18 mouse cellular contexts compared by ENCODE assay signal in genomic region chr9:62537941-62538340, GRCm38 (mm10). TPM values are rescaled to one million over a fixed set of nuclear protein-coding genes. Genes with fewer than 3 reads are reported as not detected.
A peak's percentile ranks its signal among the peaks of the same experiment; 100 is the strongest.
DNase-seq lines count a peak whose midpoint lies in the region; ATAC-seq and TF ChIP-seq lines count a peak whose summit lies in the region.
"Had no signal": no experiment of that assay in that cellular context is flagged by ENCODE, and none has a peak within 500 bp of the region (broad histone marks: within the 10 kb centered on the region; RNA-seq: fewer than 3 reads in every experiment).

No protein-coding gene starts in this region.

- H3K4me2 ChIP-seq in forebrain, postnatal 0 days (ENCODE audit: low read depth), result 0 out of 2 replicates have a peak overlapping the region, but pooled peaks have one; percentile 93
- H3K4me2 ChIP-seq in forebrain, embryonic 15.5 days (replicated peaks), result no peak overlapping the region
- 0 out of 2 replicates have a peak overlapping the region, but pooled peaks have one; percentile 94 for H3K4me2 ChIP-seq in lung, embryonic 15.5 days
- H3K4me2 ChIP-seq: liver, embryonic 12.5 days had no signal

- no peak for DNase-seq in forebrain, postnatal 0 days
- DNase-seq in lung, postnatal 36 days, result no peak
- DNase-seq in A20 (ENCODE audit: low read depth, low spot score), result peak; percentile 47
- DNase-seq in thymus, postnatal 14 days, result peak; percentile 71
- no peak for DNase-seq in adrenal gland, postnatal 10 days
- DNase-seq: B cell, adult 2 months; cerebellum, adult 8-10 months; gastrocnemius, postnatal 36 days; kidney, adult 8-10 months; lung, adult 2 months; right cerebral cortex, adult 18-20 months had no signal

- H3K27me3 ChIP-seq in forebrain, postnatal 0 days (ENCODE audit: insufficient read depth, low read length), result no peaks in the 10 kb centered on the region
- H3K27me3 ChIP-seq in forebrain, embryonic 15.5 days, result no peaks in the 10 kb centered on the region
- H3K27me3 ChIP-seq in lung, embryonic 15.5 days, result no peaks in the 10 kb centered on the region
- H3K27me3 ChIP-seq: hindbrain, embryonic 12.5 days had no signal

- peaks cover 56% of the 10 kb centered on the region for H3K4me1 ChIP-seq in forebrain, postnatal 0 days (ENCODE audit: insufficient read depth)
- H3K4me1 ChIP-seq in forebrain, embryonic 15.5 days, result peaks cover 89% of the 10 kb centered on the region
- peaks cover 61% of the 10 kb centered on the region for H3K4me1 ChIP-seq in lung, embryonic 15.5 days

- no peak overlapping the region for H3K9ac ChIP-seq in forebrain, postnatal 0 days
- no peak overlapping the region for H3K9ac ChIP-seq in forebrain, embryonic 15.5 days (replicated peaks)
- no peak overlapping the region for H3K9ac ChIP-seq in lung, embryonic 15.5 days
- H3K9ac ChIP-seq: embryonic facial prominence, embryonic 12.5 days; limb, embryonic 12.5 days; liver, embryonic 12.5 days had no signal

- no peak for ATAC-seq in forebrain, postnatal 0 days
- ATAC-seq in forebrain, embryonic 15.5 days (replicated peaks), result no peak
- no peak for ATAC-seq in lung, embryonic 15.5 days (ENCODE audit: borderline replicate concordance, extremely low read depth, low FRiP score, low TSS enrichment)
- ATAC-seq: liver, embryonic 12.5 days had no signal

- no peaks in the 10 kb centered on the region for H3K36me3 ChIP-seq in forebrain, postnatal 0 days (ENCODE audit: insufficient read depth)
- H3K36me3 ChIP-seq in forebrain, embryonic 15.5 days, result no peaks in the 10 kb centered on the region
- H3K36me3 ChIP-seq in lung, embryonic 15.5 days, result no peaks in the 10 kb centered on the region
- H3K36me3 ChIP-seq: embryonic facial prominence, embryonic 12.5 days; hindbrain, embryonic 12.5 days; limb, embryonic 12.5 days; liver, embryonic 12.5 days; midbrain, embryonic 13.5 days had no signal

- TF ChIP-seq CTCF in forebrain, postnatal 0 days (IDR thresholded peaks at IDR 0.05; ENCODE audit: low read depth), result no peak

- no peak overlapping the region; the same call in 1 of the 2 replicates for H3K27ac ChIP-seq in forebrain, postnatal 0 days (ENCODE audit: low read depth, low read length)
- H3K27ac ChIP-seq in forebrain, embryonic 15.5 days (replicated peaks), result no peak overlapping the region
- peak overlapping the region; percentile 96 for H3K27ac ChIP-seq in lung, embryonic 15.5 days
- H3K27ac ChIP-seq: liver, embryonic 12.5 days had no signal

- no peaks in the 10 kb centered on the region for H3K9me3 ChIP-seq in forebrain, postnatal 0 days (ENCODE audit: low read length)
- no peaks in the 10 kb centered on the region for H3K9me3 ChIP-seq in forebrain, embryonic 15.5 days
- no peaks in the 10 kb centered on the region for H3K9me3 ChIP-seq in lung, embryonic 15.5 days
- H3K9me3 ChIP-seq: embryonic facial prominence, embryonic 12.5 days; hindbrain, embryonic 12.5 days; limb, embryonic 12.5 days; liver, embryonic 12.5 days; midbrain, embryonic 13.5 days had no signal

- 69% methylated on average over 6 of the region's 6 CpGs for WGBS in forebrain, postnatal 0 days
- 60% methylated on average over 6 of the region's 6 CpGs for WGBS in forebrain, embryonic 15.5 days
- 65% methylated on average over 6 of the region's 6 CpGs for WGBS in lung, embryonic 15.5 days

- H3K4me3 ChIP-seq in forebrain, postnatal 0 days (ENCODE audit: low read depth, low read length), result no peak overlapping the region
- H3K4me3 ChIP-seq in forebrain, embryonic 15.5 days, result no peak overlapping the region
- no peak overlapping the region for H3K4me3 ChIP-seq in lung, embryonic 15.5 days
- H3K4me3 ChIP-seq: liver, embryonic 12.5 days had no signal

RNA-seq across cellular contexts. Expression of gene Coro2b, which starts 1.1 kb away (rescaled TPM):
- 43.3 and 53.2 TPM in 2 replicates for total RNA-seq in forebrain, postnatal 0 days (2014; rRNA removed)
- 24.7 and 31.6 TPM in 2 replicates for polyA plus RNA-seq in forebrain, postnatal 0 days (2015; fragmentation: Nextera tagmentation; extraction: Ambion mirVana)
- polyA plus RNA-seq in forebrain, embryonic 15.5 days (2015; fragmentation: Nextera tagmentation; extraction: Ambion mirVana), result 41.0 and 48.8 TPM in 2 replicates
- 20.5 and 22.8 TPM in 2 replicates for polyA plus RNA-seq in lung, embryonic 15.5 days (2015; fragmentation: Nextera tagmentation; extraction: Ambion mirVana)
- 10 to 100 TPM; 18.1 to 22.3 TPM for total RNA-seq in adrenal gland, postnatal 10 days (2021)

Comparison
In these comparisons a context has a peak if more than half of its experiments do, and no peak if none do; other contexts are left out.
1. DNase-seq: peak in A20 (single experiment) and thymus, postnatal 14 days (single experiment); none in forebrain, postnatal 0 days (single experiment), lung, postnatal 36 days (single experiment) and adrenal gland, postnatal 10 days (single experiment).